Mouse (Mus musculus): ENCODE results near the gene Sel1l. TPM values are rescaled to one million over a fixed set of nuclear protein-coding genes. Genes with fewer than 3 reads are reported as not detected.

Gene Sel1l
- total RNA-seq, 4 experiments from 2014 or later: 62.6 to 82.8 (median 69.1) TPM

DNA sequence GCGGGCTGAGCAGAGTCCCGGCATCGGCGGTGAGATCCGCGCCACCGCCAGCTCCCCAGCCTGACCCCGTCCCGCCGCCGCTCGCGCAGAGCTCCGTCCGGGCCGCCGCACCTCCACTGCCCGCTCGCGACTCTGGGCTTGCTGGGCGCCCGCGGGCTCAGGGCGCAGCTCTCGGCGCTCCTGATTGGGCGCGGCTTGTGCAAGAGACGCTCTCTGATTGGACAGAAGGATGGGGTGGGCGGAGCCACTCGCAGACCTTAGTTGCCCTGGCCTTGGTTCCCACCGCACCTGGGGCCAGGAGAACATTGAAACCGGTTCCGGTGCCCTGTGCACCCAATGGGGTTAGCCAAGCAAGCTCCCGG is 70.0 kb downstream of the Sel1l start:
- DNase-seq (ENCODE audit: low spot score): peak; percentile 73

DNA sequence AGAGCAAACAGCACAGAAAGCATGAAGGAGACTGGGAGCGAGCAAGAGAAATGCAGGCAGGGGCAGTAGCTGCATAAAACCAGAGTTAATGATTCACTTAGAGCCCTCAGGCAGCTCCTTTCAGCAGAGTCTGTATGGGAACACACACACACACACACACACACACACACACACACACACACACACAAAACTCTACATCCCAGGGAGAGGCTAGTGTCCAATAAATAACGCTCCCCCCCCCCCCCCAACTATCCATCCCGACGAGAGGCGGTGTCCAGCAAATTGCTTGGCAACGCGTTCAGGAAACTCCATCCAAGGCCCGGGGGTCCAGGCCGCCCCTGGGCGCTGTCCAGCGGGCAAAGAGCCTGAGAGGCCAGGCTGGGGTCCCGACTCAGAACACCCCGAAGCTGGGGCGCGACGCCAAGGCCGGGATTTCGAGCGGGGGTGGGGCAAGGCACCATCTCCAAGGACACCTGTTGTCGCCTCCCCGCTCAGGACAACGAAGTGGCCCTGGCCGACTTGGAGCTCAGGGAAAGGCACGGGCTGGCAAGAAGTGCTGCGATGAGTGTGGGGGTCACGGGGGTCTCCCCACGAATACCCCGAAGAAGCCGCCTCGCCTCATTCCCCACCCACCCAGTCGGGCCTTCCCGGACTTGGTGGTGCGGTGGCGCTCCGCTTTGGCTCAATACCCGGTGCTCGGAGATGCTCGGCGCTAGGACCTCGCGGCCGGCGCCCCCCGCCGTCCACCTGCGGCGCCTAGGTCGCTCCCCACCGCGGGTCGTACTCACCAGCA is 70.5 kb downstream of the Sel1l start:
- DNase-seq (ENCODE audit: low spot score): no peak

DNA sequence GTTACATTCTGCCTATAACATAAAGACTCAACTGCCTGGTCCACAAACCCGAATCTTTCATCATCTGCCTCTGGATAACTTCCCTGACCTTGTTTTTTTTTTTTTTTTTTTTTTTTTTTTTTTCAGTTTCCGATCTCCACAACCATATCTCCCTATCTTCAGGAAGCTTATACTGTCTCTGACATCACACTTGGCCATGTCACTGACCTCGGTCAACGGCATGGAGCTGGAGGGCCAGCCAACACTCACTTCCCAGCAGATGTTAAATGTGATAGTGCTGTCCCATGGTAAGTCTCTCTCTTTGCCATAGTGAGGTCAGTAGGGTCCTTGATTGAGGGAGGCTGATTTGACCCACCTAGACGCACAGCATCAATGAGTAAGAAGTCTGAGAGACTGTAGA is 72.6 kb downstream of the Sel1l start:
- DNase-seq (ENCODE audit: low spot score): no peak

DNA sequence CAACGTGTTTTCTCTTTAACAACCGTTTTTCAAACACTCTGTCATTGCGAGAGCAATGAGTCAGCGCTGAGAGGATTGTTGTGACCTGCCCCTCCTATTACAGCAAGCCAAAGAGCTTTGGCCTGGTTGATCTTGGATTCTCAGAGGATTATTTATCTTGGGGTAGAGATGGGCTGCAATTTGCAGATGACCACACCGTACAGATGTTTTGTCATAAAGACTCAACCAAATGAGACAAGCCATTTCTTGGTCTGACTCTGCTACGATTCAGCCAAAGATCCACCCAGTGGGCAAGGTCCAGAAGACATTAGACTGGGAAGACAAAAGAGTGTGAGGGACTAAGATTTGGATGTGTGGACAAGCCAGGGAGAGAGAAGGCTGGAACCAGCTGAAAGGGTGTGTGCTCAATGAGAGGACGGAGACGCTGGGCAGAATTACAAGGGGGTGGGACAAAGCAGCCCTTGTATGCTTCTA is 74.1 kb downstream of the Sel1l start:
- peak; percentile 54 for DNase-seq (ENCODE audit: low spot score)

DNA sequence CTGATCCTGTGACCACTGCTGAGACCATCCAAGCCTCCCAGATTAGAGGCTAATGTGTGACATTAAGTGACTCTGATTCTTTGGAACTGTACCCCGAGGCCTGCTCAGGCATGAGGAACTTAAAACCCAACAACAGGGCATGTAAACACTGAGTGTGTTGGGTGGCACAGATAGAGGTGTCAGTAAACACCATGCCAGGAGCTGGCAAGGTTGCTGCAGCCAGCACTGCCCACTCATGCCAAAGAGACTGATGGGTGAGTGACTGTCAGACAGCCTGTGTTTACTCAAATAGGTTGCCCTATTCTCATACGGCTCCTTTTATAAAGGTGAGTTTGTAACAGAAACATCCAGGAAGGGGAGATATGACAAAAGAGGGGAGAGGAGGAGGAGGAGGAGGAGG is 80.1 kb downstream of the Sel1l start:
- DNase-seq (ENCODE audit: low spot score): no peak

DNA sequence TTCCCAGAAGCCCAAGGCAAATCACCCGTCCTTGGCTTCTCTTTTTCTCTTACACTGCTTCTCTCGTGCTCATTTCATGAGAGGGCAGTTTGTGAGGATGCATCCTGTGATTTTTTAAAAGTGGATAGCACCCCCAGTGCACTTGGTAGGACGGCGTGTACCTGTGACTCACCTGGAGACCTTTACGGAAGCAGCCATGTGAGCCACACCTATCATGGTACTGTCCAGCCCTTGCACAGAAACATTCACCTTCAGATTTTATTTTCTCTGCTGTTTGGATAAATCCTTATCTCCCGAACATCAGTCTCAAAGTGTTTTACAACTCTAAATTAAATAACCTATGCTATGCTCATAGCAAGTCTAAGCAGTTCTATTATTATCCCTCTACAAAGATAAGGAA is 80.8 kb downstream of the Sel1l start:
- DNase-seq (ENCODE audit: low spot score): no peak

DNA sequence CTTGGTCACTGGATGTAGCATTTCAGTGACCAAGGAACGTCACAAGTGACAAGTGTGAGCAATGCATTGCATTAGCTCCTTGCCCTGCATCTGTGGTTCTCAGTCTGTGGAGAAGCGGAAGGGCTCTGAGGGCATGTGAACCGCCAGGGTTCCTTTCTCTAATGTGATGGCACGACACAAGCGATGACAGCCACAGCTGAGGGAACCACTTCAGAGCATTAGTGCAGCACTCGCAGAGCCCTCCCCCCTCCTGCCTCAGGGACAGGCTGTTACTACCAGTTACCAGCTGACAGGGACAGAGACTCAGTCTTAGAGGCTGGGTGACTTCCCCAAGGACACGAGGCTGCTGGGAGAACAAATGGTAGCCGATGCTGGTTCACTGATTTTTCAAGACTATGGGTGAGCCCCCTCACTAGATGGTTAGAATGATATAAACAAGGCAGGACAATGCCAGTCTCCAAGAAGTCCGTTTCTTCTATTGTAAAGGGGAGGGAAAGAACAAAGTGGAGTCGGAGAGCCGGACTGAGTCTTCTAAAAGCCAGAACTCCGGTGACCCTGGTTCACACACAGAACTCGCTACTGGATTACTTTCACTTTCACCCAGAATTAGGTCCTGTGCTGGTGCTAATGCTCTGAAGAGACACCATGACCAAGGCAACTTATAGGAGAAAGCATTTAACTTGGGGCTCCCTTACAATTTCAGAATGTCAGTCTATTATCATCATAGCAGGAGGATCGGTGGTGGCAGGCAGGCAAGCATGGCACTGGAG is 82.4 kb downstream of the Sel1l start:
- peak; percentile 68 for DNase-seq (ENCODE audit: low spot score)

DNA sequence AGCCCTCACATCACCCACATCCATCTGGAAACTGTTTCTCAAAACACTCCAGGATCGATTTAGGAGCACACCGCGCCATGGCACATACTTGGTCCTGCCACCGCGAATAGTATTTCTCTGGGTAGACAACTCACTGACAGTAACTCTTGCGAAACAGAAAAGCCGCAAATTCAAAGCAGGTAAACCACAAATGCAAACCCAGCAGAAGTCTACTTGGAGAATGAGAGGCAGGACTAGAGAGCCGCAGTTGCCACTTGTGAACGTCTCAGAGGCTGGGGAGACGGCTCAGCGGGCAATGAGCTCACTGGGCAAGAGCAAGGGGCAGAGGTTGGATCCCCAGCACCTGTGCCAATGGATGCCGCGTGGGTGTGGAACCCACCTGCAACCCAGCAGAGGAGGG is 83.5 kb downstream of the Sel1l start:
- DNase-seq (ENCODE audit: low spot score): no peak

DNA sequence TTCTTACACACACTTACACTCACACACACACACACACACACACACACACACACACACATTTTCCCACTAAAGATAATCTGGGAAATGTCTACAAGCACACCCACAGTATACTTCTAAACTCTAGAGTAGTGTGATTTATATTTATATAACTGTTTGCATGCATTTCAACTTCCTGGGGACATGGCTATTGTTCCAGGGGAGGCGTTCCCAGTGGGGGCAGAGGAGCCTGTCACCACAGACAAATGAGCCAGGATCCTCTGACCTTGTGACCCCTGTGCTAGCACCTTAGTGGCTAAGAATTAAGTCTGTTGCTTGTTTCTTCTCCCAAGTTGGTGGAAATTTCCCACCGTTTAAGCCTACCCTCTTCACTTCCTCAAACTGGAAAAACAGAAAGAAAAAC is 83.9 kb downstream of the Sel1l start:
- DNase-seq (ENCODE audit: low spot score): no peak

DNA sequence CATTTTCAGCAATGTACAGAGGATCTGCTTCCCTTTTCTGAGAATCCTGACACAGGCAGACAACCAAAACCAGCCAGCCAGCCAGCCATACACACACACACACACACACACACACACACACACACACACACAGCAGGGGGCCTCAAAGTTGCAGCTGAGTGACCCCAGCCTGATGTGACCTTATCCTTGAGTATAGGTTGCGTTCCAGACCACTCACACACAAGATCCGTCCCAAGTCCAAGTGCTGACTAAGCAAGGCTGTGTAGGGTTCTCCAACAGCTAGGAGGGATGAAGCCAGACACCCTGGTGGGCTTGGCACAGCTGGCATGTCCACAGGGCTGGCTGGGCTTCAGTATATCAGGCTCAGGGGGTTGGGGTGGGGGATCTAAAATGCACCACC is 84.5 kb downstream of the Sel1l start:
- DNase-seq (ENCODE audit: low spot score): no peak

DNA sequence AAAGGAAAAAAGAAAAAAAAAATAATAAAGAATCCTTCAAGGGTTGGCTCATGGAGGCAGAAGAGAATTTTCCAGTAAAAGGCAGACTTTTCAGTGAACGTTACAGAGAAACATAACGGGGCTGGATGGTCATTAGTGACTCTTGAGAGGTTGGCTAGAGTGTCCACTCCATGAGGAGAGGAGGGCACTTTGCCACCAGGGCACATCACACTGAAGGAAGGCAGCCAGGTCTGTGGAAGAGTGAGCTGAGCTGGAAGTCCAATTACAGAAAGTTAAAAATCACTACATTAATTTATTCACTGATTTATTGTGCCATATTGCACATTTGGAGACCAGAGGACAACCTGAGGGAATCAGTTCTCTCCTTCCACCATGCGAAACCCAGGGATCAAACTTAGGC is 89.1 kb downstream of the Sel1l start:
- no peak for DNase-seq (ENCODE audit: low spot score)

DNA sequence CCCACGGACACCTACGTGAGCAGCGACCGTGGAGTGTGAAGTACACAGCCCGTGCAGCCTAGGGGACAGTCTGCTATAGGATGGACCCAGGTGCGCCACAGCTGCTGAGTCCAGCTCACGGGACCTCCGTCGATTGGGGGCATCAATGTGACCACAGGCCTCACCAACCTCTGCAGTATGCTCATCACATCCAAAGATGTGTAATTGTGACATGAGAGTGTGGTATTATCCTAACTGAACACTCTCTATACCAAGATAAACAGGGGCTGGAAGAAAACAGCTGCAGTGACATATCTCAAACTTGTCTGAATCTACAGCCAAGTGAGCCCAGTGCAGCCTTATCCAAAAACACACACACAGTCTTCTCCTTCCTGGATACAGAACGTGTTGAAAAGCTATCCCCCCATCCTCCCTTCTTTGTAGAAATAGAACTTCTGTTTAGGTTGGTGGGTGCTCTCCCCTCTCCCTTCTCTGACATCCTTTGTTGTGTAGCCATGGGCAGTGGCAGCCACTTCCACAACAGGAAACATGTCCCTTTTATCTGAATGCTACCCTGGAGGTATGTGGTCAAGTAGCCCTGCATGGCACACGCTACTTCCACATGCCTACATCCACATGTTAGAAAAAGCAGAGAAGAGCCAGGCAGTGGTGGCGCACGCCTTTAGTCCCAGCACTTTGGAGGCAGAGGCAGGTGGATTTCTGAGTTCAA is 90.9 kb downstream of the Sel1l start:
- DNase-seq (ENCODE audit: low spot score): no peak

DNA sequence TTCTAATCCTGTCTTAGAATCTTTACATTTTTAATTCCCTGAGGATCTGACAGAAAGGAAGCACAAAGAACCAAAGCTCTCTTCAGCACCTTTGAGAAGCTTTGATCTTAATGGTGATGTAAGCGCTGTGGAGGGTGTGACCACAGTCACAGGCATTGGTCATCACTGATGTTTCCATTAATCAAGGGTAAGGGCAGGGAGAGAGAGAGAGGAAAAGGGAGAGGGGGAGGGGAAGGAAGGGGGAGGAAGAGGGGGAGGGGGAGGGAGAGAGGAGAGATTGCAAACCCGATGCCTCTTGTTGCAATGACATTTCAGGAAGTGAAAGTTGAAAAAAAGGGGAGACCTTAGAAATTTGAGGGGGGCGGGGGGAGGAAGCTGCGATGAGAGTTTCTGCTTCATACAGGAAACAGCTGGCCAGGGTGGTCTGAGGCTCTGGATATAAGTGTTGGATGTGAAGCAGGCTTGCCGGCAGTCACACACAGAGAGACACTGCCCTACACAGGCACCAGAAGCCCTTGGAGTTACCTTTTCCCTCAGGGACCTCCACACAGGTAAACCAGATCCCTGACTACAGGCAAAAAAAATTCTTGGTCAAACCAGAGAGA is 92.3 kb downstream of the Sel1l start:
- DNase-seq (ENCODE audit: low spot score): no peak

Small RNAs within 50 kb of the gene (microRNA-seq; reads per million reads assigned to microRNA genes)
- gene Gm22015: not detected

Other genes with a start within 250 kb of the Sel1l start
- 10 to 100 TPM in 2 of 4 experiments, 1 to 10 TPM in 2; 5.7 to 12.5 (median 10.1) TPM for gene Ston2, start 60.8 kb downstream of the Sel1l start, total RNA-seq (2022)